Mouse (Mus musculus) spleen, adult 2 months (tissue): ENCODE measurements around the gene Tor4a. TPM values are rescaled to one million over a fixed set of nuclear protein-coding genes. Genes with fewer than 3 reads are reported as not detected.
A peak's percentile ranks its signal among the peaks of the same experiment; 100 is the strongest.

ENCODE experiments used
- DNase-seq, 2 experiments: peaks; one replicate each; pipeline versions ENCODE4 v3.0.0 to v3.0.0-alpha.2; 2012 to 2021; ENCODE audit warnings: low spot score in 2 of 2, low read depth in 1 of 2
- H3K27ac ChIP-seq: fragments of 200-500 bp; 2 replicates; pipeline ENCODE4 v1.5.1; 2012; ENCODE audit warnings: low read length, inconsistent platforms; ENCODE audit not compliant: insufficient read depth
- H3K27me3 ChIP-seq: fragments of 200-500 bp; 2 replicates; pipeline ENCODE4 v1.6.1; 2012; ENCODE audit warnings: mild to moderate bottlenecking, moderate library complexity, low read length, inconsistent platforms; ENCODE audit not compliant: control insufficient read depth, insufficient read depth
- H3K36me3 ChIP-seq: fragments of 200-500 bp; 2 replicates; pipeline ENCODE4 v1.6.1; 2012; ENCODE audit warnings: mild to moderate bottlenecking, low read length, inconsistent platforms; ENCODE audit not compliant: control insufficient read depth, insufficient read depth
- H3K4me1 ChIP-seq: fragments of 200-500 bp; 2 replicates; pipeline ENCODE4 v1.6.1; 2011; ENCODE audit warnings: inconsistent platforms; ENCODE audit not compliant: control insufficient read depth, insufficient read depth, insufficient read length
- H3K4me3 ChIP-seq: fragments of 200-500 bp; 2 replicates; pipeline ENCODE4 v1.5.1; 2011; ENCODE audit warnings: mild to moderate bottlenecking, inconsistent platforms; ENCODE audit not compliant: insufficient read depth, insufficient read length; ENCODE audit errors: extremely low read depth
- CTCF ChIP-seq: fragments of 200-500 bp; IDR thresholded peaks from 2 replicates; pipeline ENCODE4 v1.5.1; 2011; ENCODE audit warnings: mild to moderate bottlenecking, inconsistent platforms; ENCODE audit not compliant: insufficient read depth, insufficient read length, insufficient replicate concordance; ENCODE audit errors: extremely low read depth
- POLR2A ChIP-seq: fragments of 200-500 bp; IDR thresholded peaks from 2 replicates; pipeline ENCODE4 v1.6.1; 2011; ENCODE audit warnings: low read depth, low read length, inconsistent platforms
- WGBS: fragments of 180-500 bp; shearing (Covaris S2); methylation state at CpG from one replicate; pipeline ENCODE4 v1.1.7; 2018; 5-methylcytosine and 5-hydroxymethylcytosine counted together
- polyA plus RNA-seq: library from polyadenylated mRNA; depleted of rRNA; stranded (reverse); fragments of >200 nt; gene quantifications from 2 replicates; pipeline ENCODE4 v1.2.3, GENCODE M21; 2012

Tor4a gene
- polyA plus RNA-seq, 1 experiment = 77.5 TPM

DNA sequence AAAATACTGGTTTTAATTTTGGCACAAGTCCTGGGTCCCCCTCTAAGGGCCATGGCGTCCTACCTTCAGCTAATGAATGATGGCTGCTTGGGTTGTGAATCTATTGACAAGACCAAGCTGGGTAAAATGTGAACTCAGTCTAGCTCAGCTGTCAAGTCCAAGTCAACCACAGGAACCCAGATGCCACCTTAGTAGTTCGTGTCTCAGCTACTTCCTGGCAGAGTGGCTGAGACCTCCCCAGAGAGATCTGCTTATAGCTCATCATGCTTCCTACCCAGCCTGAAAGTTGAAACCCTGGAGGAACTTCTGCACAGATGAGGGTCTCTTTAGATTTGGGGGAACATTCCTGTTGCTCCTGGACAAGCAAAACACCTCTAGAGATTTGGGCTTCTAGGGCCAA lies 13.3 kb downstream of the Tor4a start:
- no peak for TF ChIP-seq POLR2A
- TF ChIP-seq CTCF = no peak
- H3K27me3 ChIP-seq = peaks cover 3% of the 10 kb centered on the region; the same call in 1 of the 2 replicates
- DNase-seq = peak in 1 of 2 experiments; percentile 43
- H3K36me3 ChIP-seq = no peaks in the 10 kb centered on the region
- H3K4me1 ChIP-seq = peaks cover 18% of the 10 kb centered on the region
- no peak overlapping the region for H3K27ac ChIP-seq
- H3K4me3 ChIP-seq = no peak overlapping the region
- whole genome bisulfite sequencing = 23% methylated on average over 2 of the region's 2 CpGs

DNA sequence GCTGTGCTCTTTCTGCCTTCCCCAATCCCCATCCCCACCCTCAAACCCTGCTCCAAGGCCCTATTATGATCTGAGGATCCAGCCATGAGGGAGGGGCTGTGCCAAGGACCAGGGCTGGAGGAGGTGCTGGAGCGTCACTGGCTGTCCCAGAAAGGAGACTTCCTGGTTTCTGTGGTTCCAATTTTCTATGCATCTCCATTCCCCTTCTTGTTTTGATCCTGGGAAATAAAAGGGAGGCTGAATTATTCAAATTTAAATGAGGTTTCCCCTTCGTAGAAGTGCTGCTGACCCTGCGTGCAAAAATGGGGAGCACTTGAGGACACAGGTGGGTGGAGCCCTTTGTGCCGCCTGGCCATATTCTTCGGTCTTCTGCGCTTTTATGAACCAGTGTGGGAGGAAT lies 14.0 kb downstream of the Tor4a start:
- Histone ChIP-seq H3K27me3 (peaks cover 3% of the 10 kb centered on the region; the same call in 1 of the 2 replicates), H3K27ac (no peak overlapping the region), H3K4me3 (no peak overlapping the region), H3K36me3 (no peaks in the 10 kb centered on the region), H3K4me1 (peaks cover 18% of the 10 kb centered on the region)
- 16% methylated on average over 6 of the region's 6 CpGs for WGBS
- no peak for TF ChIP-seq CTCF
- no peak for TF ChIP-seq POLR2A
- no peak for DNase-seq

DNA sequence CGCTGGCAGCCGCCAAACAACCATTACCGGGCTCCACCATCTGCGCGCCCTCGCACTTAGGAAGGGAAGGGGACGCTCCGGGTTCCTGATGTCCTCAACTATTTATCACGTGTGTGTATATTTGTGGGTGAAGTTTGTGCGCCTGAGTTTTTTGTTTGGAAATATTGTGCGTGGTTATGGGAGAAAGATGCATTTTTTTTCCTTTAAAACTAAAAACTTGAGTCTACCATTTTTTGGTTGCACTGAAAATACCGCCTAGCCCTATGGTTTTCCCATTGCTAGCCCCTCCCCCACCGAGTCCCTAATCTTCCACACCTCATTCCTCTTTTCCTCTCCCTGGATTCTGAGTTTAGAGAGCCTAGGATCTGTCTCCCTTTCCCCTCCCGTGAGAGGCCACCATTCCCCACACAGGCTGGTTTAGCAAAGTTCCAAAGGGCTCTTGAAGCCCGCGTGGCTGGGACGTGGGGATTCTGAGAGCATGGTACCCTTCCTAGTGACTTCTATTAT lies 14.7 kb downstream of the Tor4a start:
- Histone ChIP-seq H3K27ac (no peak overlapping the region; the same call in 1 of the 2 replicates), H3K36me3 (no peaks in the 10 kb centered on the region), H3K4me3 (peak overlapping the region; percentile 54; the same call in 1 of the 2 replicates), H3K27me3 (peaks cover 3% of the 10 kb centered on the region; the same call in 1 of the 2 replicates), H3K4me1 (peaks cover 18% of the 10 kb centered on the region)
- TF ChIP-seq POLR2A (no peak), CTCF (no peak)
- DNase-seq = no peak
- WGBS = 7% methylated on average over 17 of the region's 17 CpGs

DNA sequence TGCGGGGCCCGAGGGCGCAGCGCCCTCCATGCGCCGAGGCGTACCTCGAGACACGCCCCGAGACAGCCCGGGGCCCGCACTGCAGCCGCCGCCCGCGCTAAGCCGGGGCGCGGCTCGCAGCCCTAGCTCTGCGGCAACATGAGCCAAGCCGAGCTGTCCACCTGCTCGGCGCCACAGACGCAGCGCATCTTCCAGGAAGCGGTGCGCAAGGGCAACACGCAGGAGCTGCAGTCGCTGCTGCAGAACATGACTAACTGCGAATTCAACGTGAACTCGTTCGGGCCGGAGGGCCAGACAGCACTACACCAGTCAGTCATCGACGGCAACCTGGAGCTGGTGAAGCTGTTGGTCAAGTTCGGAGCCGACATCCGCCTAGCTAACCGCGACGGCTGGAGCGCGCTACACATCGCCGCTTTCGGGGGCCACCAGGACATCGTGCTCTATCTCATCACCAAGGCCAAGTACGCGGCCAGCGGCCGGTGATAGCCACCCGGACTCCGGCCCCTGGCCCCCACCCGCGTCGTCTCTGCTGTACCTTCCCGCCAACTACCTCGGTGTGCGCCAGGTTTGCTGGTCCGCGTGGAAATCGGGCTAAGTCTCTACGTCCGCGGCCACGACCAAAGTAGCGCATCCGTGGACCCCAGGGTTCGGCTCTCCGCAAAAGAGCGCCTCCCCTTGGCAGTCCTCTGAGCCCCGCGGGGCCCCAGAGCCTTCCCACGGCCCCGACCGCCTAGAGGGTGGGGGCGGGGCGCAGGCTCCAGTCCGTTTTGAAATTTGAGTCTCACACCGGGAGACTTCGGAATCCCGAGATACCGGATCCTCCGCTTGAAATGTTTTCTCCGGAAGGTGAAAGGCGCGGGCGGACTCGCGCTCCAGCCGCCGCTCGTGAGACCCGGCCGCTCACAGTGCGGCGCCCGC lies 15.5 kb downstream of the Tor4a start:
- under 1% methylated on average over 100 of the region's 100 CpGs for WGBS
- Histone ChIP-seq H3K4me1 (peaks cover 17% of the 10 kb centered on the region), H3K27ac (peak overlapping the region; percentile 42), H3K4me3 (peak overlapping the region; percentile 54), H3K36me3 (no peaks in the 10 kb centered on the region), H3K27me3 (peaks cover 3% of the 10 kb centered on the region; the same call in 1 of the 2 replicates)
- DNase-seq = peak in 1 of 2 experiments; percentile 52
- no peak for TF ChIP-seq CTCF
- TF ChIP-seq POLR2A = no peak

DNA sequence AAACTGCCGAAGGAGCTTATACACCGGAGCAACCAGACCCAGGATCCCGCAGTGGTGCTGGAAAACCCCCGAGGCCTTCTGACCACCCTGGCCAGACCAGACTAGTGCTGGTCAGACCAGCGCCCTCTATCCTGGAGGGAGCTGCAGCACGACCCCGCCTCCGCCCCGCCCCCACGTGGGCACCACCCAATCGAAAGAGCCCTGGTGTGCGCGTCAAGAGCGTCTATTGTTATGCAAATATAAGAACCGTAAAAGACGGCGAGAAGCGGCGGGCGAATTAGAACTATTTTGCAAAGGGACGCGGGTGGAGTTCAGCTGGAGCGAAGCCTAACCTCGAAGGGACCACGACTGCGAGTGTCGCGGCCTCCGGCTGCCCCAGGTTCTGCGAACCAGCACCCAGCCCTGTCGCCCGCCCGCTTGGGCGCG lies 16.2 kb downstream of the Tor4a start, which contains the start of gene Nrarp:
TSS of gene Nrarp (plus strand) at position 281 of the 426 bp plus-strand sequence.
- H3K4me1 ChIP-seq = peaks cover 15% of the 10 kb centered on the region
- peak within 1 kb of the TSS; percentile 42 for H3K27ac ChIP-seq
- WGBS = under 1% methylated on average over 35 of the region's 35 CpGs
- H3K4me3 ChIP-seq = peak within 1 kb of the TSS; percentile 54
- TF ChIP-seq POLR2A = peak; percentile 64
- TF ChIP-seq CTCF = no peak
- peak; percentile 77 to 93 for DNase-seq
- no peaks in the 10 kb centered on the region for H3K27me3 ChIP-seq
- no peaks in the 10 kb centered on the region for H3K36me3 ChIP-seq

DNA sequence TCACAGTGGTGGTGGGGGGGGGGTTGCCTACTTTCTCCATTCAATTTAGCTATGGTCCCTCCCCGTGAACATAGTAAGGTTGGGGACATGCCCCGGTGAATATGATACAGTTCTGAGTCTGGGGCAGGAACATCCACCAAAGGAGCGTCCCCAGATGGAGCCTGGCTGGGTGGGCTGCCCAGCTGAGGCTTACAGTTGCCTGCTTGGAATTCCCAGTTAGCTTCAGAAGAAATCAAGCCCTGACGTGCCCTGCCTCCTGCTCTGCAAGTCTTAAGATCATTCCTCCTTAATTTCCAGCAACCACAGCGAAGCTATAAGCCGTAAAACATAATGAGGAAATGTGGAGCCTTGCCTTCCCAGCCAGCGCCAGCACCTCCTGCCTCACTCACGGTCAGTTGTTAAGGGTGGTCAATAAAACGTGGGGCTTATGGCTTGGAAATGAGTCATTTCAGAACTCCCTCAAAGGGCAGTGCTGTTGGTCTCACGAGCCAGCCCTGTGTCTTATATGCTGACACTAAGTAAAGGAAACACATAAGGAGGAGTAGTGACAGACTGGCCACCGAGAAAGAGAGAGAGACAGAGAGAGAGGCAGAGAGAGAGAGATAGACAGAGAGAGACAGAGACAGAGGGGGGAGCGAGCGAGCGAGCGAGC lies 17.0 kb downstream of the Tor4a start:
- Histone ChIP-seq H3K4me3 (no peak overlapping the region), H3K27ac (no peak overlapping the region), H3K27me3 (no peaks in the 10 kb centered on the region), H3K36me3 (no peaks in the 10 kb centered on the region), H3K4me1 (peaks cover 15% of the 10 kb centered on the region; the same call in 1 of the 2 replicates)
- DNase-seq = no peak
- WGBS = 74% methylated on average over 15 of the region's 15 CpGs
- TF ChIP-seq POLR2A (no peak), CTCF (no peak)
